Mouse (Mus musculus) kidney, postnatal 0 days (tissue): ENCODE results near the gene Igbp1b. TPM values are rescaled to one million over a fixed set of nuclear protein-coding genes. Genes with fewer than 3 reads are reported as not detected.

ENCODE experiments used
- ATAC-seq: fragments of 200-750 bp; cut with Nextera tagmentation; replicated peaks from 2 replicates; pipeline ENCODE4 v1.8.0; 2017; ENCODE audit warnings: low read depth, moderate number of reproducible peaks, moderate TSS enrichment, moderate library complexity; ENCODE audit not compliant: low FRiP score
- DNase-seq: peaks from one replicate; pipeline ENCODE4 v3.0.0-alpha.2; 2016; ENCODE audit warnings: low spot score
- H3K27ac ChIP-seq: fragments of 300-500 bp; sonication (generic); 2 replicates; pipeline ENCODE4 v1.5.1; 2014; ENCODE audit warnings: mild to moderate bottlenecking
- H3K27me3 ChIP-seq: fragments of 300-500 bp; sonication (generic); 2 replicates; pipeline ENCODE4 v1.6.1; 2014; ENCODE audit warnings: low read length, mixed read lengths; ENCODE audit not compliant: insufficient read depth
- H3K36me3 ChIP-seq: fragments of 300-500 bp; sonication (generic); 2 replicates; pipeline ENCODE4 v1.6.1; 2014; ENCODE audit warnings: low read length, mixed read lengths; ENCODE audit not compliant: insufficient read depth
- H3K4me1 ChIP-seq: fragments of 300-500 bp; sonication (generic); replicated peaks from 2 replicates; pipeline ENCODE4 v1.6.1; 2014; ENCODE audit warnings: antibody characterized with exemption, low read length, mixed read lengths; ENCODE audit not compliant: insufficient read depth
- H3K4me2 ChIP-seq: fragments of 300-500 bp; sonication (generic); 2 replicates; pipeline ENCODE4 v1.6.1; 2014; ENCODE audit warnings: mild to moderate bottlenecking, low read length, moderate library complexity, mixed read lengths
- H3K4me3 ChIP-seq: fragments of 300-500 bp; sonication (generic); replicated peaks from 2 replicates; pipeline ENCODE4 v1.5.1; 2014; ENCODE audit warnings: low read depth, low read length
- H3K9ac ChIP-seq: fragments of 300-500 bp; sonication (generic); 2 replicates; pipeline ENCODE4 v1.6.1; 2014; ENCODE audit warnings: low read depth, low read length
- H3K9me3 ChIP-seq: fragments of 300-500 bp; sonication (generic); replicated peaks from 2 replicates; pipeline ENCODE4 v1.6.1; 2016; ENCODE audit warnings: low read length, inconsistent platforms, mixed read lengths
- CTCF ChIP-seq: IDR thresholded peaks from 2 replicates; pipeline ENCODE4 v1.5.1; 2016; ENCODE audit warnings: antibody characterized with exemption, low read depth, mild to moderate bottlenecking, moderate library complexity
- WGBS: fragments of 180-500 bp; shearing (Covaris S2); extraction: QIAGEN DNeasy Blood & Tissue Kit; methylation state at CpG from one replicate; pipeline ENCODE4 v1.1.7; 2014; 5-methylcytosine and 5-hydroxymethylcytosine counted together
- polyA plus RNA-seq: library from polyadenylated mRNA; unstranded; fragments of >200 nt; fragmentation: Nextera tagmentation; extraction: Ambion mirVana; gene quantifications from 2 replicates; pipeline ENCODE4 v1.2.1, GENCODE M21; 2015

The Igbp1b gene
- polyA plus RNA-seq, 1 experiment from 2014 or later: not detected

GRCm38 (mm10) chr6:138618396-138618795 lies 39.9 kb downstream of the Igbp1b start:
- H3K27ac ChIP-seq: no peak overlapping the region
- DNase-seq (no peak), ATAC-seq (no peak)
- no peaks in the 10 kb centered on the region for H3K4me1 ChIP-seq
- H3K4me2 ChIP-seq: no peak overlapping the region
- no peaks in the 10 kb centered on the region for H3K9me3 ChIP-seq
- H3K9ac ChIP-seq: no peak overlapping the region
- no peak overlapping the region for H3K4me3 ChIP-seq
- WGBS: 87% methylated on average over 3 of the region's 3 CpGs
- H3K36me3 ChIP-seq: no peaks in the 10 kb centered on the region
- no peak for TF ChIP-seq CTCF
- H3K27me3 ChIP-seq: no peaks in the 10 kb centered on the region

Other genes with a start within 250 kb of the Igbp1b start
- gene Lmo3, start 76.6 kb downstream of the Igbp1b start, polyA plus RNA-seq: 0.32 and 0.93 TPM in 2 replicates